Mouse (Mus musculus): ENCODE measurements around the gene Ntf3. TPM values are rescaled to one million over a fixed set of nuclear protein-coding genes. Genes with fewer than 3 reads are reported as not detected.

Gene Ntf3
- total RNA-seq (2022), result 1 to 10 TPM; 9.1 to 10.0 (median 9.8) TPM

GRCm38 (mm10) chr6:126166548-126167207 lies at the start of gene Ntf3:
Ntf3 (minus strand) TSS chr6:126166910.
- DNase-seq (ENCODE audit: low spot score in 2 of 2), result no peak

- DNase-seq (ENCODE audit: low spot score in 2 of 2), result no peak
Observed at GRCm38 (mm10) chr6:126213330-126213729, 46.6 kb upstream of the Ntf3 start.

- no peak for DNase-seq (ENCODE audit: low spot score in 2 of 2)
Observed at GRCm38 (mm10) chr6:126203366-126203765, 36.7 kb upstream of the Ntf3 start.

- no peak for DNase-seq (ENCODE audit: low spot score in 2 of 2)
Observed at GRCm38 (mm10) chr6:126202959-126203358, 36.2 kb upstream of the Ntf3 start.

GRCm38 (mm10) chr6:126201721-126202120 lies 35.0 kb upstream of the Ntf3 start:
- DNase-seq (ENCODE audit: low spot score in 2 of 2), result no peak

GRCm38 (mm10) chr6:126199916-126200315 lies 33.2 kb upstream of the Ntf3 start:
- DNase-seq (ENCODE audit: low spot score in 2 of 2), result no peak

GRCm38 (mm10) chr6:126194760-126195159 lies 28.1 kb upstream of the Ntf3 start:
- DNase-seq (ENCODE audit: low spot score in 2 of 2), result no peak

- DNase-seq (ENCODE audit: low spot score in 2 of 2), result no peak
Observed at GRCm38 (mm10) chr6:126190218-126190871, 23.6 kb upstream of the Ntf3 start.

GRCm38 (mm10) chr6:126187400-126187799 lies 20.7 kb upstream of the Ntf3 start:
- DNase-seq (ENCODE audit: low spot score in 2 of 2), result no peak

GRCm38 (mm10) chr6:126186116-126186515 lies 19.4 kb upstream of the Ntf3 start:
- DNase-seq (ENCODE audit: low spot score in 2 of 2), result no peak

- DNase-seq (ENCODE audit: low spot score in 2 of 2), result no peak
Observed at GRCm38 (mm10) chr6:126172071-126172470, 5.4 kb upstream of the Ntf3 start.

GRCm38 (mm10) chr6:126170772-126171171 lies 4.1 kb upstream of the Ntf3 start:
- DNase-seq (ENCODE audit: low spot score in 2 of 2), result no peak

GRCm38 (mm10) chr6:126167731-126168130 lies 1.0 kb upstream of the Ntf3 start:
- peak in 1 of 2 experiments; percentile 13 for DNase-seq (ENCODE audit: low spot score in 2 of 2)

GRCm38 (mm10) chr6:126167208-126167590 lies 489 bp upstream of the Ntf3 start:
- DNase-seq (ENCODE audit: low spot score in 2 of 2), result no peak

- DNase-seq (ENCODE audit: low spot score in 2 of 2), result no peak
Observed at GRCm38 (mm10) chr6:126165591-126166155, 1.0 kb downstream of the Ntf3 start.

GRCm38 (mm10) chr6:126164781-126165180 lies 1.9 kb downstream of the Ntf3 start:
- DNase-seq (ENCODE audit: low spot score in 2 of 2), result peak in 1 of 2 experiments; percentile 14

GRCm38 (mm10) chr6:126163861-126164755 lies 2.6 kb downstream of the Ntf3 start:
- DNase-seq (ENCODE audit: low spot score in 2 of 2), result no peak

GRCm38 (mm10) chr6:126163181-126163621 lies 3.5 kb downstream of the Ntf3 start:
- DNase-seq (ENCODE audit: low spot score in 2 of 2), result peak in 1 of 2 experiments; percentile 50

GRCm38 (mm10) chr6:126162351-126162758 lies 4.4 kb downstream of the Ntf3 start:
- peak in 1 of 2 experiments; percentile 34 for DNase-seq (ENCODE audit: low spot score in 2 of 2)

- DNase-seq (ENCODE audit: low spot score in 2 of 2), result peak in 1 of 2 experiments; percentile 23
Observed at GRCm38 (mm10) chr6:126161571-126162340, 5.0 kb downstream of the Ntf3 start.

GRCm38 (mm10) chr6:126160067-126160411 lies 6.7 kb downstream of the Ntf3 start:
- no peak for DNase-seq (ENCODE audit: low spot score in 2 of 2)
